Mouse (Mus musculus): ENCODE measurements around the gene Olfr347. TPM values are rescaled to one million over a fixed set of nuclear protein-coding genes. Genes with fewer than 3 reads are reported as not detected.

Olfr347 gene
- not detected for total RNA-seq (2021)

GRCm38 (mm10) chr2:36731602-36732001 is at the start of gene Olfr347:
Olfr347 (plus strand) TSS chr2:36731902.
- DNase-seq (ENCODE audit: extremely low spot score in 1 of 2, low spot score in 1 of 2) = no peak

- DNase-seq (ENCODE audit: extremely low spot score in 1 of 2, low spot score in 1 of 2) = no peak
Observed at GRCm38 (mm10) chr2:36685488-36685887, 46.2 kb upstream of the Olfr347 start, which contains the start of gene Olfr346. Olfr346 (plus strand) TSS chr2:36685788.

- no peak for DNase-seq (ENCODE audit: extremely low spot score in 1 of 2, low spot score in 1 of 2)
Observed at GRCm38 (mm10) chr2:36736226-36736625, 4.5 kb downstream of the Olfr347 start.

- no peak for DNase-seq (ENCODE audit: extremely low spot score in 1 of 2, low spot score in 1 of 2)
Observed at GRCm38 (mm10) chr2:36783976-36784375, 52.3 kb downstream of the Olfr347 start, which contains the start of gene Olfr348. Olfr348 (plus strand) TSS chr2:36784276.

Other genes with a start within 250 kb of the Olfr347 start
- gene Olfr341, start 249.4 kb upstream of the Olfr347 start, total RNA-seq (2021) = not detected
- not detected for gene Olfr342, start 206.9 kb upstream of the Olfr347 start, total RNA-seq (2021)
- gene Olfr344, start 165.2 kb upstream of the Olfr347 start, total RNA-seq (2021) = not detected
- gene Olfr345, start 91.9 kb upstream of the Olfr347 start, total RNA-seq (2021) = not detected
- gene Olfr346, start 46.1 kb upstream of the Olfr347 start, total RNA-seq (2021) = not detected
- not detected for gene Olfr348, start 52.4 kb downstream of the Olfr347 start, total RNA-seq (2021)
- gene Olfr50, start 58.6 kb downstream of the Olfr347 start, total RNA-seq (2021) = not detected
- not detected for gene Olfr3, start 85.1 kb downstream of the Olfr347 start, total RNA-seq (2021)
- gene Olfr350, start 114.4 kb downstream of the Olfr347 start, total RNA-seq (2021) = not detected
- not detected for gene Olfr351, start 130.8 kb downstream of the Olfr347 start, total RNA-seq (2021)
- not detected for gene Olfr352, start 136.6 kb downstream of the Olfr347 start, total RNA-seq (2021)
- not detected for gene Olfr353, start 161.0 kb downstream of the Olfr347 start, total RNA-seq (2021)
- not detected for gene Olfr354, start 173.8 kb downstream of the Olfr347 start, total RNA-seq (2021)
- not detected for gene Olfr355, start 197.0 kb downstream of the Olfr347 start, total RNA-seq (2021)
- gene Olfr356, start 205.2 kb downstream of the Olfr347 start, total RNA-seq (2021) = not detected

All from layer of hippocampus, postnatal 25 days (tissue).